In genomic region chr3:144380921-144381320, GRCm38 (mm10) we compare ENCODE assay signal across 8 mouse cellular contexts.
A peak's percentile ranks its signal among the peaks of the same experiment; 100 is the strongest.
DNase-seq lines count a peak whose midpoint lies in the region; ATAC-seq and TF ChIP-seq lines count a peak whose summit lies in the region.

No protein-coding gene starts in this region.

- no peaks in the 10 kb centered on the region; the same call in 1 of the 2 replicates for H3K27me3 ChIP-seq in hindbrain, embryonic 16.5 days (replicated peaks; ENCODE audit: control insufficient read depth, insufficient read depth, low read length)

- DNase-seq in R1 (ENCODE audit: low read depth, low spot score) = peak; percentile 34
- DNase-seq in cerebellum, postnatal 14 days = peak; percentile 53 to 75
- peak; percentile 88 for DNase-seq in gastrocnemius, adult 2 months
- DNase-seq in left cerebral cortex, postnatal 36 days (ENCODE audit: low spot score in 2 of 2) = peak; percentile 40 to 46
- DNase-seq in mesoderm, embryonic 11.5 days (ENCODE audit: low read depth, low spot score) = peak; percentile 81
- DNase-seq in right cerebral cortex, postnatal 4 days = peak; percentile 68
- DNase-seq in yolk sac, embryonic 10.5 days (ENCODE audit: low spot score) = peak; percentile 83

- H3K4me2 ChIP-seq in hindbrain, embryonic 16.5 days (ENCODE audit: low read length) = peak overlapping the region; percentile 49

- WGBS in hindbrain, embryonic 16.5 days = 4% methylated on average over 18 of the region's 18 CpGs

- TF ChIP-seq CTCF in gastrocnemius, adult 2 months (IDR thresholded peaks at IDR 0.05) = peak; percentile 78

- no peaks in the 10 kb centered on the region for H3K36me3 ChIP-seq in hindbrain, embryonic 16.5 days (ENCODE audit: control insufficient read depth, insufficient read depth, low read length)

- intact Hi-C loops in gastrocnemius, adult 2 months (cut with DNase I) = loop anchor here (2.0 to 5.0 kb wide), 2 partner anchors 18 to 784 kb away; no protein-coding TSS in a partner anchor
- intact Hi-C loops in left cerebral cortex, postnatal 36 days (cut with DNase I) = no loop called here

- ATAC-seq in hindbrain, embryonic 16.5 days = peak; percentile 89

- H3K9me3 ChIP-seq in hindbrain, embryonic 16.5 days (ENCODE audit: control insufficient read depth, low read length) = no peaks in the 10 kb centered on the region

- H3K9ac ChIP-seq in hindbrain, embryonic 16.5 days (ENCODE audit: low read depth, low read length) = peak overlapping the region; percentile 20; the same call in 1 of the 2 replicates

- peaks cover 2% of the 10 kb centered on the region for H3K4me1 ChIP-seq in hindbrain, embryonic 16.5 days (ENCODE audit: control insufficient read depth, insufficient read depth, low read depth, low read length)

- peak overlapping the region; percentile 66 for H3K4me3 ChIP-seq in gastrocnemius, adult 2 months
- H3K4me3 ChIP-seq in hindbrain, embryonic 16.5 days (ENCODE audit: low read length) = peak overlapping the region; percentile 24

- H3K27ac ChIP-seq in gastrocnemius, adult 2 months = peak overlapping the region; percentile 31; the same call in 1 of the 2 replicates
- no peak overlapping the region for H3K27ac ChIP-seq in hindbrain, embryonic 16.5 days (ENCODE audit: low read depth, low read length)

Comparison
In these comparisons a context has a peak if more than half of its experiments do, and no peak if none do; other contexts are left out.
1. DNase-seq: peak in every context shown above with its lines; median percentile 88 in gastrocnemius, adult 2 months; 83 in yolk sac, embryonic 10.5 days; 81 in mesoderm, embryonic 11.5 days; 68 in right cerebral cortex, postnatal 4 days; 64 in cerebellum, postnatal 14 days; 43 in left cerebral cortex, postnatal 36 days; 34 in R1.